Mouse (Mus musculus): ENCODE results near the gene A3galt2. TPM values are rescaled to one million over a fixed set of nuclear protein-coding genes. Genes with fewer than 3 reads are reported as not detected.

The A3galt2 gene
- total RNA-seq, 1 experiment from 2014 or later: 0.57 TPM

- no peak for ATAC-seq (replicated peaks; ENCODE audit: insufficient number of reproducible peaks, low FRiP score, low TSS enrichment, poor library complexity, severe bottlenecking)
Observed at GRCm38 (mm10) chr4:128727019-128727720, 28.0 kb upstream of the A3galt2 start.

- no peak for ATAC-seq (replicated peaks; ENCODE audit: insufficient number of reproducible peaks, low FRiP score, low TSS enrichment, poor library complexity, severe bottlenecking)
Observed at GRCm38 (mm10) chr4:128727721-128728430, 27.3 kb upstream of the A3galt2 start.

- ATAC-seq (replicated peaks; ENCODE audit: insufficient number of reproducible peaks, low FRiP score, low TSS enrichment, poor library complexity, severe bottlenecking): 0 out of 2 replicates have a peak, but pooled peaks have one; percentile 20
Observed at GRCm38 (mm10) chr4:128728431-128728851, 26.7 kb upstream of the A3galt2 start.

- ATAC-seq (replicated peaks; ENCODE audit: insufficient number of reproducible peaks, low FRiP score, low TSS enrichment, poor library complexity, severe bottlenecking): no peak
Observed at GRCm38 (mm10) chr4:128729033-128729708, 26.0 kb upstream of the A3galt2 start.

- ATAC-seq (replicated peaks; ENCODE audit: insufficient number of reproducible peaks, low FRiP score, low TSS enrichment, poor library complexity, severe bottlenecking): no peak
Observed at GRCm38 (mm10) chr4:128729709-128730037, 25.5 kb upstream of the A3galt2 start.

- no peak for ATAC-seq (replicated peaks; ENCODE audit: insufficient number of reproducible peaks, low FRiP score, low TSS enrichment, poor library complexity, severe bottlenecking)
Observed at GRCm38 (mm10) chr4:128730271-128730670, 24.9 kb upstream of the A3galt2 start.

GRCm38 (mm10) chr4:128732794-128733193, 22.4 kb upstream of the A3galt2 start:
- ATAC-seq (replicated peaks; ENCODE audit: insufficient number of reproducible peaks, low FRiP score, low TSS enrichment, poor library complexity, severe bottlenecking): no peak

- ATAC-seq (replicated peaks; ENCODE audit: insufficient number of reproducible peaks, low FRiP score, low TSS enrichment, poor library complexity, severe bottlenecking): peak; percentile 83
Observed at GRCm38 (mm10) chr4:128733496-128733895, 21.7 kb upstream of the A3galt2 start.

- no peak for ATAC-seq (replicated peaks; ENCODE audit: insufficient number of reproducible peaks, low FRiP score, low TSS enrichment, poor library complexity, severe bottlenecking)
Observed at GRCm38 (mm10) chr4:128734217-128734616, 20.9 kb upstream of the A3galt2 start.

GRCm38 (mm10) chr4:128734721-128735671, 20.2 kb upstream of the A3galt2 start:
- peak; percentile 52 for ATAC-seq (replicated peaks; ENCODE audit: insufficient number of reproducible peaks, low FRiP score, low TSS enrichment, poor library complexity, severe bottlenecking)

- ATAC-seq (replicated peaks; ENCODE audit: insufficient number of reproducible peaks, low FRiP score, low TSS enrichment, poor library complexity, severe bottlenecking): no peak
Observed at GRCm38 (mm10) chr4:128737137-128737589, 18.0 kb upstream of the A3galt2 start.

- no peak for ATAC-seq (replicated peaks; ENCODE audit: insufficient number of reproducible peaks, low FRiP score, low TSS enrichment, poor library complexity, severe bottlenecking)
Observed at GRCm38 (mm10) chr4:128737825-128738610, 17.1 kb upstream of the A3galt2 start.

- no peak for ATAC-seq (replicated peaks; ENCODE audit: insufficient number of reproducible peaks, low FRiP score, low TSS enrichment, poor library complexity, severe bottlenecking)
Observed at GRCm38 (mm10) chr4:128740878-128741277, 14.3 kb upstream of the A3galt2 start.

GRCm38 (mm10) chr4:128741906-128742305, 13.3 kb upstream of the A3galt2 start:
- no peak for ATAC-seq (replicated peaks; ENCODE audit: insufficient number of reproducible peaks, low FRiP score, low TSS enrichment, poor library complexity, severe bottlenecking)

- no peak for ATAC-seq (replicated peaks; ENCODE audit: insufficient number of reproducible peaks, low FRiP score, low TSS enrichment, poor library complexity, severe bottlenecking)
Observed at GRCm38 (mm10) chr4:128742379-128742970, 12.7 kb upstream of the A3galt2 start.

- ATAC-seq (replicated peaks; ENCODE audit: insufficient number of reproducible peaks, low FRiP score, low TSS enrichment, poor library complexity, severe bottlenecking): no peak
Observed at GRCm38 (mm10) chr4:128743031-128743626, 12.0 kb upstream of the A3galt2 start.

- ATAC-seq (replicated peaks; ENCODE audit: insufficient number of reproducible peaks, low FRiP score, low TSS enrichment, poor library complexity, severe bottlenecking): no peak
Observed at GRCm38 (mm10) chr4:128745160-128745559, 10.0 kb upstream of the A3galt2 start.
